Mouse (Mus musculus): ENCODE results near the gene Olfr624. TPM values are rescaled to one million over a fixed set of nuclear protein-coding genes. Genes with fewer than 3 reads are reported as not detected.

Gene Olfr624
- polyA plus RNA-seq (2012; rRNA removed), result not detected in 2 replicates

GRCm38 (mm10) chr7:103671091-103671490 lies at the start of gene Olfr624:
Olfr624 (minus strand) TSS chr7:103671191.

GRCm38 (mm10) chr7:103714371-103714770 lies 43.4 kb upstream of the Olfr624 start, which contains the start of gene Olfr243:
Olfr243 (plus strand) TSS chr7:103714671.

GRCm38 (mm10) chr7:103682420-103682819 lies 11.4 kb upstream of the Olfr624 start, which contains the start of gene Olfr625-ps1:
Olfr625-ps1 (plus strand) TSS chr7:103682720.

GRCm38 (mm10) chr7:103663598-103663997 lies 7.4 kb downstream of the Olfr624 start, which contains the start of gene Olfr623:
Olfr623 (minus strand) TSS chr7:103663698.

GRCm38 (mm10) chr7:103642602-103643001 lies 28.4 kb downstream of the Olfr624 start, which contains the start of gene Olfr622:
Olfr622 (minus strand) TSS chr7:103642702.

Other genes with a start within 250 kb of the Olfr624 start
- not detected in 2 replicates for gene Olfr605, start 225.8 kb downstream of the Olfr624 start, polyA plus RNA-seq (2012; rRNA removed)
- not detected in 2 replicates for gene Olfr606, start 222.1 kb downstream of the Olfr624 start, polyA plus RNA-seq (2012; rRNA removed)
- gene Olfr607, start 207.0 kb downstream of the Olfr624 start, polyA plus RNA-seq (2012; rRNA removed), result not detected in 2 replicates
- gene Olfr608, start 201.3 kb downstream of the Olfr624 start, polyA plus RNA-seq (2012; rRNA removed), result not detected in 2 replicates
- gene Olfr609, start 173.1 kb downstream of the Olfr624 start, polyA plus RNA-seq (2012; rRNA removed), result not detected in 2 replicates
- not detected in 2 replicates for gene Olfr610, start 159.1 kb downstream of the Olfr624 start, polyA plus RNA-seq (2012; rRNA removed)
- gene Olfr611, start 150.3 kb downstream of the Olfr624 start, polyA plus RNA-seq (2012; rRNA removed), result not detected in 2 replicates
- not detected in 2 replicates for gene Olfr612, start 128.5 kb downstream of the Olfr624 start, polyA plus RNA-seq (2012; rRNA removed)
- not detected in 2 replicates for gene Olfr613, start 123.1 kb downstream of the Olfr624 start, polyA plus RNA-seq (2012; rRNA removed)
- not detected in 2 replicates for gene Olfr615, start 115.1 kb downstream of the Olfr624 start, polyA plus RNA-seq (2012; rRNA removed)
- not detected in 2 replicates for gene Olfr616, start 102.0 kb downstream of the Olfr624 start, polyA plus RNA-seq (2012; rRNA removed)
- gene Olfr617, start 98.1 kb downstream of the Olfr624 start, polyA plus RNA-seq (2012; rRNA removed), result not detected in 2 replicates
- gene Olfr618, start 81.1 kb downstream of the Olfr624 start, polyA plus RNA-seq (2012; rRNA removed), result not detected in 2 replicates
- not detected in 2 replicates for gene Olfr619, start 70.6 kb downstream of the Olfr624 start, polyA plus RNA-seq (2012; rRNA removed)
- gene Olfr620, start 58.7 kb downstream of the Olfr624 start, polyA plus RNA-seq (2012; rRNA removed), result not detected in 2 replicates
- not detected in 2 replicates for gene Olfr622, start 28.5 kb downstream of the Olfr624 start, polyA plus RNA-seq (2012; rRNA removed)
- gene Olfr623, start 7.5 kb downstream of the Olfr624 start, polyA plus RNA-seq (2012; rRNA removed), result not detected in 2 replicates
- not detected in 2 replicates for gene Olfr625-ps1, start 11.5 kb upstream of the Olfr624 start, polyA plus RNA-seq (2012; rRNA removed)
- not detected in 2 replicates for gene Olfr243, start 43.5 kb upstream of the Olfr624 start, polyA plus RNA-seq (2012; rRNA removed)
- gene Olfr628, start 59.2 kb upstream of the Olfr624 start, polyA plus RNA-seq (2012; rRNA removed), result not detected in 2 replicates
- not detected in 2 replicates for gene Olfr629, start 73.8 kb upstream of the Olfr624 start, polyA plus RNA-seq (2012; rRNA removed)
- gene Olfr630, start 86.1 kb upstream of the Olfr624 start, polyA plus RNA-seq (2012; rRNA removed), result not detected in 2 replicates
- not detected in 2 replicates for gene Olfr69, start 100.4 kb upstream of the Olfr624 start, polyA plus RNA-seq (2012; rRNA removed)
- not detected in 2 replicates for gene Olfr68, start 108.5 kb upstream of the Olfr624 start, polyA plus RNA-seq (2012; rRNA removed)
- not detected in 2 replicates for gene Olfr67, start 120.6 kb upstream of the Olfr624 start, polyA plus RNA-seq (2012; rRNA removed)
- gene Hbb-bt, start 142.8 kb upstream of the Olfr624 start, polyA plus RNA-seq (2012; rRNA removed), result 4.5 and 10.0 TPM in 2 replicates
- gene Hbb-bs, start 156.9 kb upstream of the Olfr624 start, polyA plus RNA-seq (2012; rRNA removed), result 47.8 and 134 TPM in 2 replicates
- not detected in 2 replicates for gene Hbb-bh2, start 169.3 kb upstream of the Olfr624 start, polyA plus RNA-seq (2012; rRNA removed)
- not detected in 2 replicates for gene Hbb-bh1, start 172.0 kb upstream of the Olfr624 start, polyA plus RNA-seq (2012; rRNA removed)
- not detected in 2 replicates for gene Hbb-y, start 182.0 kb upstream of the Olfr624 start, polyA plus RNA-seq (2012; rRNA removed)
- gene Olfr66, start 215.1 kb upstream of the Olfr624 start, polyA plus RNA-seq (2012; rRNA removed), result not detected in 2 replicates
- gene Olfr64, start 223.3 kb upstream of the Olfr624 start, polyA plus RNA-seq (2012; rRNA removed), result not detected in 2 replicates
- not detected in 2 replicates for gene Olfr65, start 232.3 kb upstream of the Olfr624 start, polyA plus RNA-seq (2012; rRNA removed)